Mouse (Mus musculus): ENCODE measurements around the gene Pax7. TPM values are rescaled to one million over a fixed set of nuclear protein-coding genes. Genes with fewer than 3 reads are reported as not detected.

Pax7 gene
- polyA plus RNA-seq, 1 experiment from 2014 or later: not detected

- 0% methylated on average over 3 of the region's 3 CpGs for WGBS
Measured at GRCm38 (mm10) chr4:139826231-139826630, 7.1 kb downstream of the Pax7 start.

GRCm38 (mm10) chr4:139825326-139826112 is 7.8 kb downstream of the Pax7 start:
- Histone ChIP-seq H3K4me2 (replicated peaks; ENCODE audit: low read depth, low read length) (no peak overlapping the region), H3K9me3 (ENCODE audit: control insufficient read depth, low read length) (no peaks in the 10 kb centered on the region), H3K4me3 (ENCODE audit: low read length) (no peak overlapping the region), H3K9ac (ENCODE audit: low read depth, low read length) (no peak overlapping the region), H3K27me3 (ENCODE audit: control insufficient read depth, insufficient read depth, low read length) (peaks cover 95% of the 10 kb centered on the region), H3K27ac (ENCODE audit: low read depth, low read length) (no peak overlapping the region), H3K36me3 (ENCODE audit: control insufficient read depth, insufficient read depth, low read length) (no peaks in the 10 kb centered on the region), H3K4me1 (ENCODE audit: control insufficient read depth, insufficient read depth, low read length) (0 out of 2 replicates have a peak, but pooled peaks cover 3% of the 10 kb centered on the region)
- no peak for ATAC-seq (ENCODE audit: low FRiP score, low TSS enrichment)
- WGBS: 1% methylated on average over 14 of the region's 14 CpGs

More at GRCm38 (mm10) chr4:139826231-139826630, 7.1 kb downstream of the Pax7 start:
- Histone ChIP-seq H3K4me2 (replicated peaks; ENCODE audit: low read depth, low read length) (no peak overlapping the region), H3K27ac (ENCODE audit: low read depth, low read length) (no peak overlapping the region), H3K27me3 (ENCODE audit: control insufficient read depth, insufficient read depth, low read length) (peaks cover 96% of the 10 kb centered on the region), H3K9me3 (ENCODE audit: control insufficient read depth, low read length) (no peaks in the 10 kb centered on the region), H3K9ac (ENCODE audit: low read depth, low read length) (no peak overlapping the region), H3K36me3 (ENCODE audit: control insufficient read depth, insufficient read depth, low read length) (no peaks in the 10 kb centered on the region), H3K4me1 (ENCODE audit: control insufficient read depth, insufficient read depth, low read length) (0 out of 2 replicates have a peak, but pooled peaks cover 3% of the 10 kb centered on the region), H3K4me3 (ENCODE audit: low read length) (no peak overlapping the region)
- no peak for ATAC-seq (ENCODE audit: low FRiP score, low TSS enrichment)

- H3K9ac ChIP-seq (ENCODE audit: low read depth, low read length): no peak overlapping the region
- H3K27me3 ChIP-seq (ENCODE audit: control insufficient read depth, insufficient read depth, low read length): peaks cover 93% of the 10 kb centered on the region
- no peak overlapping the region for H3K4me3 ChIP-seq (ENCODE audit: low read length)
- no peak for ATAC-seq (ENCODE audit: low FRiP score, low TSS enrichment)
- no peak overlapping the region for H3K4me2 ChIP-seq (replicated peaks; ENCODE audit: low read depth, low read length)
- no peak overlapping the region for H3K27ac ChIP-seq (ENCODE audit: low read depth, low read length)
- no peaks in the 10 kb centered on the region for H3K36me3 ChIP-seq (ENCODE audit: control insufficient read depth, insufficient read depth, low read length)
- 0 out of 2 replicates have a peak, but pooled peaks cover 3% of the 10 kb centered on the region for H3K4me1 ChIP-seq (ENCODE audit: control insufficient read depth, insufficient read depth, low read length)
- WGBS: 1% methylated on average over 22 of the region's 22 CpGs
- H3K9me3 ChIP-seq (ENCODE audit: control insufficient read depth, low read length): no peaks in the 10 kb centered on the region
Measured at GRCm38 (mm10) chr4:139824572-139825325, 8.6 kb downstream of the Pax7 start.

- WGBS: under 1% methylated on average over 30 of the region's 32 CpGs
Measured at GRCm38 (mm10) chr4:139823870-139824472, 9.4 kb downstream of the Pax7 start.

GRCm38 (mm10) chr4:139823138-139823869 is 10.0 kb downstream of the Pax7 start:
- no peaks in the 10 kb centered on the region for H3K36me3 ChIP-seq (ENCODE audit: control insufficient read depth, insufficient read depth, low read length)
- ATAC-seq (ENCODE audit: low FRiP score, low TSS enrichment): no peak
- 1% methylated on average over 42 of the region's 44 CpGs for WGBS
- H3K4me3 ChIP-seq (ENCODE audit: low read length): 0 out of 2 replicates have a peak overlapping the region, but pooled peaks have one; percentile 3
- no peaks in the 10 kb centered on the region for H3K9me3 ChIP-seq (ENCODE audit: control insufficient read depth, low read length)
- H3K4me1 ChIP-seq (ENCODE audit: control insufficient read depth, insufficient read depth, low read length): 0 out of 2 replicates have a peak, but pooled peaks cover 3% of the 10 kb centered on the region
- H3K4me2 ChIP-seq (replicated peaks; ENCODE audit: low read depth, low read length): no peak overlapping the region
- H3K27ac ChIP-seq (ENCODE audit: low read depth, low read length): no peak overlapping the region
- peaks cover 95% of the 10 kb centered on the region for H3K27me3 ChIP-seq (ENCODE audit: control insufficient read depth, insufficient read depth, low read length)
- H3K9ac ChIP-seq (ENCODE audit: low read depth, low read length): no peak overlapping the region

More at GRCm38 (mm10) chr4:139823870-139824472, 9.4 kb downstream of the Pax7 start:
- no peak overlapping the region for H3K9ac ChIP-seq (ENCODE audit: low read depth, low read length)
- H3K27me3 ChIP-seq (ENCODE audit: control insufficient read depth, insufficient read depth, low read length): peaks cover 93% of the 10 kb centered on the region
- 0 out of 2 replicates have a peak, but pooled peaks cover 3% of the 10 kb centered on the region for H3K4me1 ChIP-seq (ENCODE audit: control insufficient read depth, insufficient read depth, low read length)
- no peak overlapping the region for H3K4me2 ChIP-seq (replicated peaks; ENCODE audit: low read depth, low read length)
- 0 out of 2 replicates have a peak overlapping the region, but pooled peaks have one; percentile 3 for H3K4me3 ChIP-seq (ENCODE audit: low read length)
- H3K9me3 ChIP-seq (ENCODE audit: control insufficient read depth, low read length): no peaks in the 10 kb centered on the region
- ATAC-seq (ENCODE audit: low FRiP score, low TSS enrichment): no peak
- no peaks in the 10 kb centered on the region for H3K36me3 ChIP-seq (ENCODE audit: control insufficient read depth, insufficient read depth, low read length)
- no peak overlapping the region for H3K27ac ChIP-seq (ENCODE audit: low read depth, low read length)

GRCm38 (mm10) chr4:139822214-139823137 is 10.9 kb downstream of the Pax7 start:
- ATAC-seq (ENCODE audit: low FRiP score, low TSS enrichment): no peak
- Histone ChIP-seq H3K4me3 (ENCODE audit: low read length) (no peak overlapping the region), H3K9me3 (ENCODE audit: control insufficient read depth, low read length) (no peaks in the 10 kb centered on the region), H3K36me3 (ENCODE audit: control insufficient read depth, insufficient read depth, low read length) (no peaks in the 10 kb centered on the region), H3K4me1 (ENCODE audit: control insufficient read depth, insufficient read depth, low read length) (0 out of 2 replicates have a peak, but pooled peaks cover 3% of the 10 kb centered on the region), H3K27ac (ENCODE audit: low read depth, low read length) (no peak overlapping the region), H3K27me3 (ENCODE audit: control insufficient read depth, insufficient read depth, low read length) (peaks cover 95% of the 10 kb centered on the region), H3K4me2 (replicated peaks; ENCODE audit: low read depth, low read length) (no peak overlapping the region), H3K9ac (ENCODE audit: low read depth, low read length) (no peak overlapping the region)
- 1% methylated on average over 28 of the region's 28 CpGs for WGBS

- H3K4me3 ChIP-seq (ENCODE audit: low read length): peak overlapping the region; percentile 22
- H3K27me3 ChIP-seq (ENCODE audit: control insufficient read depth, insufficient read depth, low read length): peaks cover 96% of the 10 kb centered on the region
- WGBS: under 1% methylated on average over 65 of the region's 65 CpGs
- H3K9me3 ChIP-seq (ENCODE audit: control insufficient read depth, low read length): no peaks in the 10 kb centered on the region
- peak overlapping the region; percentile 30; the same call in 1 of the 2 replicates for H3K4me2 ChIP-seq (replicated peaks; ENCODE audit: low read depth, low read length)
- no peak overlapping the region for H3K27ac ChIP-seq (ENCODE audit: low read depth, low read length)
- no peak overlapping the region for H3K9ac ChIP-seq (ENCODE audit: low read depth, low read length)
- peak; percentile 71; the same call in 1 of the 2 replicates for ATAC-seq (ENCODE audit: low FRiP score, low TSS enrichment)
- H3K36me3 ChIP-seq (ENCODE audit: control insufficient read depth, insufficient read depth, low read length): no peaks in the 10 kb centered on the region
- 0 out of 2 replicates have a peak, but pooled peaks cover 3% of the 10 kb centered on the region for H3K4me1 ChIP-seq (ENCODE audit: control insufficient read depth, insufficient read depth, low read length)
Measured at GRCm38 (mm10) chr4:139821491-139822160, 11.7 kb downstream of the Pax7 start.
